Mouse (Mus musculus) E14TG2a.4 (cell line): Measurements from ENCODE around the gene Tmem117.

Source experiments
- CTCF ChIP-seq: conservative IDR thresholded peaks from 2 replicates; pipeline ENCODE4 v1.5.1; 2014; ENCODE audit warnings: low read length
- NANOG ChIP-seq: IDR thresholded peaks from 2 replicates; pipeline ENCODE4 v1.6.1; 2014; ENCODE audit warnings: borderline replicate concordance, low read length, mixed read lengths
- POU5F1 ChIP-seq: IDR thresholded peaks from 2 replicates; pipeline ENCODE4 v1.6.1; 2014; ENCODE audit warnings: low read length, borderline replicate concordance

- TF ChIP-seq CTCF = no peak
- no peak for TF ChIP-seq NANOG
- TF ChIP-seq POU5F1 = no peak
Measured at GRCm38 (mm10) chr15:95100133-95100532, 471.1 kb downstream of the Tmem117 start.
